In the genomic region with DNA sequence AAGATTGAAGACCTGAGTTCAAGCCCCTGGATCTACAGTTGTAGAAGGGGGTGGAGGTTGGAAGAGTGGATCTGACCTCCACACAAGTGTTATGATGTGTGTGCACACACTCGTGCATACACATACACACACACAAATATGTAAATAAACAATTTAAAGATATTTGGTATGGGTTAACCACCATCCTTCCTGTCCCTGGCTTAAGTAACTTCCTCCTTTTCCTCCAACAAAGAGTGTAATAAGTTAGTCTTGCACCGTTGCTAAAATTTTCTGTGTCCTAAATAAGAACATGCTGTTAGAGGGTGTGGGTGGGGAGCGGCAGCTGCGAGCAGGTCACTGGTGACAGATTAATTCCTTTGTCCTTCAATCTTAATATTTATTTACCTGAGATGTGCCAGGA, we compare ENCODE assay signal across 23 mouse cellular contexts. TPM values are rescaled to one million over a fixed set of nuclear protein-coding genes. Genes with fewer than 3 reads are reported as not detected.
DNase-seq lines count a peak whose midpoint lies in the region; ATAC-seq and TF ChIP-seq lines count a peak whose summit lies in the region.
"Had no signal": no experiment of that assay in that cellular context is flagged by ENCODE, and none has a peak within 500 bp of the region (broad histone marks: within the 10 kb centered on the region; RNA-seq: fewer than 3 reads in every experiment).

No protein-coding gene starts in this region.

- 0 out of 2 replicates have a peak overlapping the region, but pooled peaks have one; percentile 2 for H3K4me2 ChIP-seq in liver, postnatal 0 days (ENCODE audit: low read depth, low read length)
- H3K4me2 ChIP-seq: forebrain, embryonic 13.5 days; hindbrain, embryonic 13.5 days had no signal

- no peaks in the 10 kb centered on the region for H3K36me3 ChIP-seq in liver, postnatal 0 days (replicated peaks; ENCODE audit: insufficient read depth, low read length)
- H3K36me3 ChIP-seq: heart, embryonic 10.5 days; hindbrain, embryonic 13.5 days had no signal

- ATAC-seq in liver, postnatal 0 days, result no peak
- ATAC-seq in common myeloid progenitor, adult 5-6 weeks (replicated peaks; ENCODE audit: low read depth, poor library complexity, severe bottlenecking), result peak; percentile 73
- ATAC-seq in monocyte, adult 5-6 weeks (replicated peaks; ENCODE audit: insufficient number of reproducible peaks, low FRiP score, low TSS enrichment, poor library complexity, severe bottlenecking), result peak; percentile 56
- ATAC-seq: forebrain, embryonic 13.5 days; forebrain, postnatal 0 days; hindbrain, postnatal 0 days had no signal

- no peak overlapping the region for H3K27ac ChIP-seq in liver, postnatal 0 days (ENCODE audit: low read depth)
- H3K27ac ChIP-seq: forebrain, embryonic 13.5 days; heart, embryonic 10.5 days; hindbrain, embryonic 13.5 days; hindbrain, postnatal 0 days had no signal

- no peak for TF ChIP-seq EP300 in liver, postnatal 0 days (IDR thresholded peaks at IDR 0.05; ENCODE audit: low read depth)

- TF ChIP-seq CTCF in liver, postnatal 0 days (IDR thresholded peaks at IDR 0.05; ENCODE audit: low read depth), result no peak

- no peak overlapping the region for H3K4me3 ChIP-seq in liver, postnatal 0 days (ENCODE audit: low read depth, low read length)
- H3K4me3 ChIP-seq: forebrain, embryonic 13.5 days; heart, embryonic 10.5 days; hindbrain, embryonic 13.5 days had no signal

- H3K27me3 ChIP-seq in liver, postnatal 0 days (ENCODE audit: insufficient read depth, low read length), result no peaks in the 10 kb centered on the region
- H3K27me3 ChIP-seq: CH12.LX; forebrain, embryonic 13.5 days; hindbrain, embryonic 13.5 days had no signal

- H3K4me1 ChIP-seq in liver, postnatal 0 days (ENCODE audit: insufficient read depth), result peaks cover 16% of the 10 kb centered on the region
- H3K4me1 ChIP-seq: hindbrain, embryonic 13.5 days had no signal

- 42% methylated on average over 4 of the region's 4 CpGs for WGBS in liver, postnatal 0 days (ENCODE audit: insufficient replicate concordance)

- DNase-seq in liver, postnatal 0 days, result no peak
- DNase-seq in liver, result no peak
- no peak for DNase-seq in adrenal gland, postnatal 4 days (ENCODE audit: low spot score in 2 of 2)
- DNase-seq in retina, postnatal 1 day, result no peak
- no peak for DNase-seq in ovary, postnatal 10 days (ENCODE audit: low spot score)
- DNase-seq: adrenal gland, adult 2 months; adrenal gland, postnatal 25 days; cerebellum, adult 11 months; cerebellum, adult 8-10 months; cerebellum, postnatal 14 days; forebrain, postnatal 0 days; gastrocnemius, postnatal 25 days; heart, adult 18-20 months; heart, postnatal 14 days had no signal

- H3K9me3 ChIP-seq in liver, postnatal 0 days (ENCODE audit: low read length), result no peaks in the 10 kb centered on the region
- H3K9me3 ChIP-seq: forebrain, embryonic 13.5 days; heart, embryonic 10.5 days; hindbrain, embryonic 13.5 days had no signal

- H3K9ac ChIP-seq in liver, postnatal 0 days (replicated peaks), result no peak overlapping the region
- H3K9ac ChIP-seq: forebrain, embryonic 13.5 days; forebrain, postnatal 0 days; hindbrain, embryonic 13.5 days had no signal

RNA-seq across cellular contexts. Expression of a gene that starts 11.4 kb away (rescaled TPM):
- 29.5 and 34.1 TPM in 2 replicates for polyA plus RNA-seq in liver, postnatal 0 days (2015; fragmentation: Nextera tagmentation; extraction: Ambion mirVana)
- total RNA-seq in common myeloid progenitor, adult 5-6 weeks (2017), result 10.1 and 15.7 TPM in 2 replicates
- 7.7 to 11.8 TPM (median 9.0 TPM) in 3 replicates for total RNA-seq in monocyte, adult 5-6 weeks (2017)
- 10 to 100 TPM; 28.5 to 31.9 TPM for total RNA-seq in adrenal gland, postnatal 4 days (2021)

RNA-seq across cellular contexts. Expression of a gene that starts 45.5 kb away (rescaled TPM):
- 0.11 and 0.18 TPM in 2 replicates for polyA plus RNA-seq in liver, postnatal 0 days (2015; fragmentation: Nextera tagmentation; extraction: Ambion mirVana)
- 0.05 TPM in 1 of 2 replicates, not detected in the other for total RNA-seq in common myeloid progenitor, adult 5-6 weeks (2017)
- 0.19 to 1.2 TPM (median 0.43 TPM) in 3 replicates for total RNA-seq in monocyte, adult 5-6 weeks (2017)
- total RNA-seq in adrenal gland, postnatal 4 days (2021), result 10 to 100 TPM; 10.9 to 11.6 TPM

RNA-seq across cellular contexts. Expression of a gene that starts 49.6 kb away (rescaled TPM):
- polyA plus RNA-seq in liver, postnatal 0 days (2015; fragmentation: Nextera tagmentation; extraction: Ambion mirVana), result 65.3 and 65.9 TPM in 2 replicates
- total RNA-seq in common myeloid progenitor, adult 5-6 weeks (2017), result 86.7 and 97.2 TPM in 2 replicates
- total RNA-seq in monocyte, adult 5-6 weeks (2017), result 65.2 to 107 TPM (median 70.0 TPM) in 3 replicates
- 100 to 1,000 TPM; 138 to 140 TPM for total RNA-seq in adrenal gland, postnatal 4 days (2021)

RNA-seq across cellular contexts. Expression of a gene that starts 50.4 kb away (rescaled TPM):
- polyA plus RNA-seq in liver, postnatal 0 days (2015; fragmentation: Nextera tagmentation; extraction: Ambion mirVana), result 0.11 TPM in 1 of 2 replicates, not detected in the other
- not detected in 2 replicates for total RNA-seq in common myeloid progenitor, adult 5-6 weeks (2017)
- 0.10 TPM in 1 of 3 replicates, not detected in the others for total RNA-seq in monocyte, adult 5-6 weeks (2017)
- under 1 TPM; 0.56 to 0.79 TPM for total RNA-seq in adrenal gland, postnatal 4 days (2021)
- total RNA-seq: CH12.LX; hematopoietic stem cell, adult 5-6 weeks had no signal
- polyA plus RNA-seq: brain, embryonic 14.5 days; forebrain, embryonic 13.5 days had no signal

RNA-seq across cellular contexts. Expression of a gene that starts 54.8 kb away (rescaled TPM):
- polyA plus RNA-seq in liver, postnatal 0 days (2015; fragmentation: Nextera tagmentation; extraction: Ambion mirVana), result 3.4 and 4.0 TPM in 2 replicates
- total RNA-seq in common myeloid progenitor, adult 5-6 weeks (2017), result 5.6 and 9.3 TPM in 2 replicates
- 20.7 to 64.8 TPM (median 21.8 TPM) in 3 replicates for total RNA-seq in monocyte, adult 5-6 weeks (2017)
- total RNA-seq in adrenal gland, postnatal 4 days (2021), result 1 to 10 TPM; 8.3 to 8.9 TPM
